Mouse (Mus musculus) MN1 (cell line): ENCODE data around the gene Kcnd3.
"Not testable (repeated sequence)": the region's sequence is repeated elsewhere in the genome, so short reads cannot be mapped to it uniquely, and the experiment has no call there.

Source experiments
- DNase-seq: peaks from one replicate; pipeline ENCODE4 v3.0.0-alpha.2; 2016; ENCODE audit warnings: low spot score

Gene Kcnd3

DNA sequence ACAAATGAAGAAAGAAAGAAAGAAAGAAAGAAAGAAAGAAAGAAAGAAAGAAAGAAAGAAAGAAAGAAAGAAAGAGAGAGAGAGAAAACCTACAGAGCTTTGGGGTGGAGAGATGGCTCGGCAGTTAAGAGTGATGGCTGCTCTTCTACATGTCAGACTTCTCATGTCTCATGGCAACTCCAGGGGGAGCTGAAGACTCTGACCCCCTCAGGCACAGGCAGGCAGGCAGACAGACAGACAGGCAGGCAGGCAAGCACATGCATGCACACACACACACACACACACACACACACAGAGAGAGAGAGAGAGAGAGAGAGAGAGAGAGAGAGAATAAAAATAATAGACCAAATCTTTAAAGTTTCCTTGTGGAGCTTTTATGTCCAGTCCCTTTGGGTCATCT, 248.7 kb downstream of the Kcnd3 start:
- DNase-seq = not testable (repeated sequence)

DNA sequence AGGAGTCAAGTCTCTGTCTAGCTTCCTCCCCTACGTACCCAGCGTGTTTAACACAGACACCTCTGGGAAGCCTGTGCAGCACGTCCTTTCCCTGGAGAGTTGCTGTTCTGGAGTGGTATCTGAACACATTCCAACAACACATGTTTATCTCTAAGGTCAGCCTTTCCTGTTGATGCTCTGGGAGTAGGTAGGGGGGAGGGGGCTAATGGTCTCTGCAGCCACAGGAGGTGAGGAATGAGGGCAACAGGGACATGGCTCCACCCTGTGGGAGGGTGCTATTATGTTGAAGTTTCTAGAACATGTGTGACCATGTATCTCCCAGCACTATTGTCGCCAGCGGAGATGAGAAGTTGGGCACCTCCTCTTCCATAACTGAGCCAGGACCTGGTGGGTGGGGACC, 249.3 kb downstream of the Kcnd3 start:
- no peak for DNase-seq

DNA sequence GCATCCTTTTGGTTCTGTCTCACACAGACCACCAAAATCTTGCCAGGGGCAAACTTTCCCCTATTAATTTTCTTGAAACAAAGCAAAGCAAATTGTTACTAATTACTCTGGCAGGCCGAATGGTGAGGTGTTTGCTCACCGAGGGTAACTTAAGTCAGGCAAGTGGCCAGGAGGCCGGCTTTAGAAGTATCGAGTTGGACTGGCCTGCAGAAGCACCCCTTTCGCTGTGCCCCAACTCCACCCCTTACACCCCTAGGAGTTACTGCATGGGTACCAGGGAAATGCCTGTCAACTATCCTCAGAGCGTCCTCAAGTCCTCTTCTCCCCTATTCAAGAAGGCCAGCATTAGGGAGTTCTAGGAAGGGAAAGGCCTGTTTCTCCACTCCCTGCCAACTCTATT, 251.4 kb downstream of the Kcnd3 start:
- no peak for DNase-seq

DNA sequence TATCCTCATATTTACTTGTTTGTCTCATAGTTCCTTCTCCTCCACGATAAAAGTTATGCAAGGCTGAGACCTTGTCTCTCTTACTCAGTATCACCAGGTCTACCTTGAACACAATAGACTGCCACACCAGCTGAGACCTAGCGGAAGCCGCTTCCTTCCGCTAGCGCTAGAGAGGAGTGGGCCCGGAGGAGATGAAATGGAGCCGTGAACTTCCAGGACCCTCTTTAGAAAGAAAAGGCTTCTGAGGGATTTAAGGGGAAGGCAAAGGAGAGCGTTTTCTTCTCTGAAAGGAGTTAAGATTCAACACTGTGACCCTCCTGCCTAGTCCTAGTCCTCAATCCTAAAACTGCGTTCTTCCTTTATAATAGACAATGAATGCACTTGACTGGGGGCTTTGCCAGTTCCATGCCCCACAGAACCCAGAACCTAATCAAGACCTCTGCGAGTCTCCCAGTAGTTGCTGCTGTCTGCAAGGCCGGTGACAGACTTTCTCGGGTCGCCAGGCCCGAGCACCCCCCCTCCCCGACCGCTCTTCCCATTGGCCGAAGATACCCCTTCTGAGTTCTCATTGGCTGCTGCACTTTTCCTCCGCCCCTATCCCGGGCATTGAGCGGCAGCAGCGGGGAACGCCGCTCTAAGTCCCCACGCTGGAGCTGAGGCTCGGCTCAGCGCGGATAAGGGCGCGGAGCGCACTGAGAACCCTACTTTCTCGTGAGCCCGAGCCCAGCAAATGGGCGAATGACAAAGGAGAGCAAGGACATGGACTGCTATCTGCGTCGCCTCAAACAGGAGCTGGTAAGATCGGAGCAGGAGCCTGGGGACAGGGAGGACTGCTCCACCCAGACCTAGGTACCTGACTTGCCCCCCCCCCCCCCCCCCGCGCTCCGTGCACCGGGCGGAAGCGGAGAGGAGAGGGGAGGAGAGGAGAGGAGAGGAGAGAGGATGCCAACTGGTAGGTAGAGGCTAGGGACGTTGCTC, 252.2 kb downstream of the Kcnd3 start, which contains the start of gene Inka2:
Gene Inka2, plus strand, starts transcription at position 569 of the 978 bp plus-strand sequence.
- peak; percentile 81 for DNase-seq

DNA sequence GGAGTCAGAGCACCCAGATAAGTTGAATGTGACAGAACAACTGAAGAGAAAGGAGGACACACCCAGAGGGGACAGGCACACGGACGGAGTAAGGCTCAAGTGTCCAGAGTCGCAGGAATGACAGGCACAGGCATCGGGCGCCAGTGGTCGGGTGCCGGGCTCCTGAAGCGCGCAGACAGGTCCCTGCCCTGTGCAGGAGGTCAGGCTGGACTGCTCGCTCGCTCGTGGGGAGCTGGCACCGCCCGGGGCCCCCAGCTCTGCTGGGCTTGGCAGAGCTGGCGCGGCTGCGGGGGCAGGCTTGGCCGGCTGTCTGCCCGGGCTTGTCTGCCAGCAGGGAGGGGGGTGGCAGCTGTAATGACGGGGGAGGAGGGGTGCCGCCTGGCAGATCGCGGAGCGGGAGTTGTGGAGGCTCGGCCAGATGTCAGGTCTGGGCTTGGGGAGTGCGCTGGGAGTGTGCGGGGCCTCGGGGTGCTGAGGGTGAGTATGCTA, 253.0 kb downstream of the Kcnd3 start:
- DNase-seq = peak; percentile 33

DNA sequence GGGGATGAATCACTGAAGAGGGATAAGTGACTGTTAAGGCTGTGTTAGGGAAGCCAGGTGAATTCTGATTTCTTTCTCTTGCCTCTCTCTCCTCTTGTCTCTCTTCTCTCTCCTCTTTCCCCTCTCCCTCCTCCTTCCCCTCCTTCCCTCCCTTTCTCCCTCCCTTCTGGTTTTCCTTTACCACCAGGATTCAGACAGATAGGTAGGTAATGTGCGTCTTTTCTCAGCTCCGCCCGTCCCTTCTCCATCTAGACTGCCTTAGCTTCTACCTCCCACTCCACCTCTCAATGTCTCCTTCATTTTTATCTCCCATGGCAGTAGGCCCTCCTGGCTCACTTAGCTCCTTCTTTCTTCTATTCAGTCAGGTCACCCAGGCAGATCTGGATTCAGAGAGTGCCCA, 253.4 kb downstream of the Kcnd3 start:
- no peak for DNase-seq

DNA sequence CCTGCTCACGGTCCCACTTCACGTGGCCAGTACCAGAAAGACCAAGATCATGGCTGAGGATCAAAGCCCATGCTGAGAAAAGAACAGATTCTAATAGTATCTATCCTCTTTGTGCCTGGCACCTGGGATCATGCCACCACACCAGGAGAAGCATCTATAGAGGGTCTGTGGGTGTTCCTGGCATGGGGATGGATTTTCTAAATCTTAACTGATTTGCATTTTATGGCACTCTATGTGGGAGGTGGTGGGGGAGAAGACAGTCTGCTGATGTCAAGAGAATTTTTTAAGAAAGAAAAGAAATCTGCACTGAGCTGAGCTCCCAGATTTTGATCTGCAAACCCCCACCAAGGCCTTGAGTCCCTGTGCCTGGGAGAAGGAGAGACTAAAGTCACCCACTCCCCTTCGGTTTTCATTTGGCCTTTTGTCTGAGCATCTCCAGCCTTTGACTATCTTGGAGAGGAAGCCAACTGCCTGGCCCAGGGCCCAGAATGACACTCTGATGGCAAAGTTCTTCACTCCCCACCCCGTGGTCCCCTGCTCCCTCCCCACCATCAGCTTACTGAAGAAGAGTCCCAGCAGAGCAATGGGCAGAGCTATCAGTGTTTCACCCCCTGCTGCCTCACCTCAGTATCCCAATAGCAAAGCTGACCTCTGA, 254.4 kb downstream of the Kcnd3 start:
- no peak for DNase-seq

DNA sequence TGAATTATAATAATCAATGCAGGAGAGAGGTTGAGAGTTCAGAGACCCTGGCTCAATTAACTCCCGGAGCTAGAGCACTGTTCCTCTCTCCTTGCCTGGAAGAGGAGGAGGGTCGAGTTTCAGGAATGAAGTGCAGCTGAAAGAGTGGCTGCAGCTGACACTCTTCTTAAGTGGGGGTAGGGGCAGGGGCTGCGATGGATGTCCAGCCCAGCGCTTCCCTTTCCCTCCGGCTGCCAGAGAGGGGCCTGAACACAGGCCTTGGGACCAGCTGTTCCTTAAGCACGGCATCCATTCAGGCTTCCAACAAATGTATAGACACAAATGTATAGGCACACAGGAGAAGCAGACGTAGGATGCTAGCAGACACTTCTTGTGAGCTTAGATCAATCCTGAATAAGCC, 255.5 kb downstream of the Kcnd3 start:
- DNase-seq = no peak

DNA sequence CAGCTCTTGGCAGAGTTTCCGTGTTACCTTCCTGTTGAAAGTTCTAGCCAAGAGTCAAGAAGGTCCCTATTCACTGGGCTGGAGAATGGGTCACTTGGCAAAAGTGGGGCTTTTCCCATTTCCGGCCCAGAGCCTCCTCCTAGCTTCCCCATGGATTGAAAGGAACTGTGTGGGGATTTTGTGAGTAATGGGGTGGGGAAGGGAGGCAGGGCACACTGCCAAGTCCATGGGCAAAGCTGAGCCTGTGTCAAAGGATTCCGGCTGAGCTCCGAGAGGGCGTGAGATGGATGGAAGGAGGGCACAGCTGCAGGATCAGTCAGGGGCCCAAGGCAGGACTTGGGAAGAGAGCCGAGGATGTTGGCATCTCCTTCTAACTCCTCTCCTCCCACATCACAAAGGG, 258.1 kb downstream of the Kcnd3 start:
- no peak for DNase-seq

DNA sequence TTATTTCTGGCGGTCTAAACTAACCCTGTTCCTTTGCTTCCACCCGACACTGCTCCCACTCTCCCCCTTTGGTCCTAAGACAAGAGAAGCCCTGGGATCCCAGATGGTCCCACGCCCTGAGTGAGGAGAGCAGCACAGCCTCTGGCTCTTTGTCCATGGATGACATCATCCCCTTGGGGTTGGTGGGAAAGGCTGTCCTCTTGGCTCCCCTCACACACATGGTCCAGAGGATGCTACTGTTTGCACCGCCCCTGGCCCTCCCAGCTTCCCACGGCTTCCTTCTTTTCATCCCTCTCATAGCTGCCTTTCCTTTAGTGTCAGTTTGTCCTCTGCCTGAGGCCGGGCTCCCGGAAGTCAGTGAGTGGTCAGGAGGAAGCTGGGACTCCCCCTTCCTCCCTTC, 259.6 kb downstream of the Kcnd3 start:
- DNase-seq = no peak

DNA sequence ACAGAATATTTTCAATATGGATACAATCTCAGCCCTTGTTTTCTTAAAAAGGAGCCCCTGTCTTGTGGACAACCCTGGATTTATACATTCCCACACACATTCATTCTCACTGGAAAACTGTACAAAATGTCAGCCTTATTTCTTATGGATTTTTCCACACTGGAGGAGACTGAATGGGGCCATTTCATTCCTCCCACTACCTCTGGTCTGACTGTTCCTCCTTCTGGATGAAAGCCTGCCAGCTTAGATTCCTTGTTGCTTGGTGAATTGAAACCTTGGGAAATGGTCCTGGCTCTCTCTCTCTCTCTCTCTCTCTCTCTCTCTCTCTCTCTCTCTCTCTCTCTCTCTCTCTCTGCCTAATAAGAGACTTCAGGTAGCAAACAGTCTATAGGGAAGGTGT, 260.7 kb downstream of the Kcnd3 start:
- DNase-seq = no peak

DNA sequence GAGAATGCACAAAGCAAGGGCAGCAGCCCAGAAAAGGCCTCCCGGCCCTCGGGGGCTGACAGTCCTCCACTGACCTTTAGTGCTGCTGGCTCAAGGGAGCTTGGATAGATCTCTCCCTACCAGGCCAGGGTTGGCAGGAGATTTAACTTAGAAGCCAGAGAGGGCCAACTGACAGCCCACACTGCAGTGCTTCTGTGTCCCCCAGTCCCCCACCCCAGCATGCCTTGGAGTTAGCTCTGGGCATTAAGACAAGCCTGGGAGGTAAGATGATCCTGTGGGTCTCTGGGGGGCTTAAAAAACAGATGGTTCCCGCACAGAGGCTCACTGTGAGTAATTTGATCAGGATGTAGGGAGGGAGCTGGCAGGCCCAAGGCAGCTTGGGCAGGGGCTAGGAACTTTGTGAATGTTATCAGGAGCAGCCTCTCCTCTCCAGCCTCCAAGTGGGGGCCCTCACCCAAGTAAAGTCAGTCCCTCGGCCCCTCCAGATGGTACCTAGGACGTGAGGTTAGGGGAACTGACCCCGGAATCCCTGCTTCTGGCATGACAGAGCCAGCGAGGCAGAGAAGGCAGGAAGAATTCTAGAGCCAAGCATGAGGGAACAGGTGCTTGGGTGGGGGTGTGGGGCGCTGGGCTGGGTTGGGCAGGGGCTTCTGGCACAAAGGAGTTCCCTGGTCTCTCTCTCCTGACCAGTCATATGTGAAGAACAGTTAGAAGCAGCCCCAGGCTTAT, 262.1 kb downstream of the Kcnd3 start:
- peak; percentile 18 for DNase-seq

DNA sequence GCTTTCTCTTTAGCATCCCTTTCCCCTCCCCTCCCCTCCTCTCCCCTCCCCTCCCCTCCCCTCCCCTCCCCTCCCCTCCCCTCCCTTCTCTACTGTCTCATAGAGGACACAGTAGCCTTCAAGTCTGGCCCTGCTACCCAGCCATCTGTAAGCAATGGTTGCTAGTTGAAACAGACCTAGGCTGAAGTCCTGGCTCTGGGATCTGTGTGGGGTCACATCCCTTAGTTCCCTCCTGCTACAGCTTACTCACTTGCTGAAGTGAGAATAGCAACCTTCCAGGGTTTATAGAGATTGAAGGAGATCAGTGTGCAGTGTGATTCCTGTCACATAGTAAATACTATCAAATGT, 262.7 kb downstream of the Kcnd3 start:
- no peak for DNase-seq

DNA sequence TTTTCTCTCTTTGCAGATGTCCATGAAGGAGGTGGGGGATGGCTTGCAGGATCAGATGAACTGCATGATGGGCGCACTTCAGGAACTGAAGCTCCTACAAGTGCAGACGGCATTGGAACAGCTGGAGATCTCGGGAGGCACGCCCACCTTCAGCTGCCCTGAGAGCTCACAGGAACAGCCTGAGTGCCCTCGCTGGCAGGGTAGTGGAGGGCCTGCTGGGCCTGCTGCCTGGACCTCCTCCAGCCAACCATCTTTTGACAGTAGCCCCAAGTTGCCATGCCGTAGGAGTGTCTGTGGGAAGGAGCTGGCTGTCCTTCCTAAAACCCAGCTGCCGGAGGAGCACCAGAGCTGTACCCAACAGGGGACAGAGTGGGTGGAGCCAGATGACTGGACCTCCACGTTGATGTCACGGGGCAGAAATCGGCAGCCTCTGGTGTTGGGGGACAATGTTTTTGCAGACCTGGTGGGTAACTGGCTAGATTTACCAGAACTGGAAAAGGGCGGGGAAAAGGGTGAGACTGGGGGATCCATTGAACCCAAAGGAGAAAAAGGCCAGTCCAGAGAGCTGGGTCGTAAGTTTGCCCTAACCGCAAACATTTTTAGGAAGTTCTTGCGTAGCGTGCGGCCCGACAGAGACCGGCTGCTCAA, 264.3 kb downstream of the Kcnd3 start:
- DNase-seq = no peak

DNA sequence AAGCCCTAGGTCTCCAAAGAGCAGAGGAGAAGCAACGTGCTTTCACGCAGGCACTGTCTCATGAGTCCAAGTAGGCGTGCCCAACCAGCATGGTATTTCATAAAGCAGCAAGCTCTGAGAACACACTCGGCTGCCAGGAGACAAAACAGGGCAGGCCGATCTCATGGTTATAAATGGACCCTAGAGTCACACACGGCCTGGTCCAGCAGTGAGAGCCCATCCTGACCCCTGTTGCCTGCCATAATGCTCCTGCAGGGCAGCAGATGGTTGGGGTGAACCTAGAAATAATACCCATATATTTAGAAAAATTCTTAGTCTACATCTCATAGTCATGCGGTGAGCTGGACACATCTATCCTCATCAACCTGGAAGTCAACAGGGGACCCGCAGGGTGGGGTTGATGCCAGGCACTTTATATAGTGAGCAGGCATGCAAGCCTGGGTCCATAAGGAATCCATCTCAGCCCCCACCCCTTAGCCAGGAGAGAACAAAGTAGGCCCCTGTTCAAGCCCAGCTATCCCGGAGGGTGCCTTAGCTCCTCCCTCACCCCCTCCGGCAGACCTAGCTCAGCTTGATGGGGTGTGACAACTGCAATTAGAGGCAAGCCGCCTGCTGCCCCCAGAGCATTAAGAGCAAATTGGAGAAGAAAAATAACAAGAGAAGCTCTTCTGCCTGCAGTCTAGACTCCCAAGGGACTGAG, 265.9 kb downstream of the Kcnd3 start:
- DNase-seq = no peak

DNA sequence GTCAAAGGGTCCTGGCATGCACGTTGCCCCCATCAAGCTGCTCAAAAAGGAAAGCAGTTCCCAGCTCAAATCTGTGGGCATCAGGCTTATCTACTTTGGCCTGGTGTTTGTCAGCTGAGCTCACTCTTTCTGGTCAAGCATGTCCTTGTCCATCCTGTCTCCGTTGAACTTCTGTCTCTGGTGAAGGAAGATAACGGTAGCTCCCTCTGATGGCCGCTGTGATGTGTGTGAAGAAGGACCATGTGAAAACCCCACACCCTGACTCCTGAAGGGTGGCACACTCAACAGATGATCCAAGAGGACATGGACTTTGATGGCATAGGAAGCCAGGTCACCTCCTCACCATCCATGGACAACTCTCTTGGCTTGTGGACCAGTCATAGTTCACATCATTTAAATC, 266.6 kb downstream of the Kcnd3 start:
- no peak for DNase-seq

DNA sequence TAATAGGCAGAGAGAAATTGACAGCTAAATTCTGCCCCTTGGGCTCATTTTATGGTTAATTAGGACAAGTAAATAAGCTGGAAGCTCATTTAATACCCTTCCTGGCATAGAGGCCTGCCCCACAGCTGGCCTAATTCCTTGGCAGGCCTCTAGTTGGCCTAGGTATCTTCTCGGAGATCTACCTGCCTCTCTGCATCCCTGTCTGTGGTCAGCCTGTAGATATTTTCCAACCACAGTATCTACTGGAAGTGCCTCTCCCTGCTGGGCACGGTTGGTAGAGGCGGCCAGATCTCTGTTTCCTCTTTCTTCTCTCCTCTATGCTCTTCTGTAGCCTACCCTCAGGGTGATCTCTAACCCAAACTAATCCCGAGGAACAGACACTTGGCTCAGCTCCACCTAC, 267.8 kb downstream of the Kcnd3 start:
- DNase-seq = no peak

DNA sequence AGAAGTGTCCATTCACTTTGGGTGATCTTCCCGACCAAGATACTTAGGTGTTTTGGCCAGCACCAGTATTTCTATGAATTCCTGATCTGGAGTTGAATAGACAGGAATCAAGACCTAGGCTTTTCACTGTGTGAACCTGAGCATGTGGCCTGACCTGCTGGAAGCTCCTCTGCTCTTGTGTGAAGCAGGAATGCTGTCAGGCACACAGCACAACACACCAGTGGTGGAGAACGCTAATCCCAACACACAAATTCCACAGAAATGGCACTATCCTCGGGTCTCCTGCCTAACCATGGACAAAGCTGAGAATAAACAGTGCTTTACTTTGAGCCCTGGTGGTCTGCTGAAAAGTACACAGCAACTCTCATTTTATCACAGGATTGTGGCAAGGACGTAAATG, 268.4 kb downstream of the Kcnd3 start:
- DNase-seq = no peak

DNA sequence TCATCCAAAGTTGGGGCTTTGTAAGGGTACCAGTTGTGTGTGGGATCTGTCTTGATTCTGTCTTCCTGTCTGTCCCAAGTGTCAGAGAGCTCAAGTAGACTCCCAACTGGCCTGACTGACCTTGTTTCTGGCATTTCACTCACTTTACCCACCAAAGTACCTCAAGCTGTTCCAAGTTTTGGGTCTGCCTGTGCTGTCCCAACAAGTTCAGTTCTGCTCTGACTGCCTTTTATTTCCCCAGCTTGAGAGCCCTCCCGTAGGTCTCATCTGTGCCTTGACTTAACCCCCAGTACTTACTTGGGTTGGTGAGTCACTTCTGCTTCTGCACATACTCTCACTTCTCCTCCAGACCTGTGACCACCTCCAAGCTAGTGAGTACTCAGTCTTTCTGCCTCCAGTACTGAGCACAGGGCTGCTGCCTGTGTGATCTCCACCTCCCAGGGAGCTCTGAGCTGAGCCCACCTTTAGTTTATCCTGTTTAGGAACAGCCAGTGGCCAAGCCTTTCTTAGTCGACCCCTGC, 269.6 kb downstream of the Kcnd3 start:
- DNase-seq = no peak

DNA sequence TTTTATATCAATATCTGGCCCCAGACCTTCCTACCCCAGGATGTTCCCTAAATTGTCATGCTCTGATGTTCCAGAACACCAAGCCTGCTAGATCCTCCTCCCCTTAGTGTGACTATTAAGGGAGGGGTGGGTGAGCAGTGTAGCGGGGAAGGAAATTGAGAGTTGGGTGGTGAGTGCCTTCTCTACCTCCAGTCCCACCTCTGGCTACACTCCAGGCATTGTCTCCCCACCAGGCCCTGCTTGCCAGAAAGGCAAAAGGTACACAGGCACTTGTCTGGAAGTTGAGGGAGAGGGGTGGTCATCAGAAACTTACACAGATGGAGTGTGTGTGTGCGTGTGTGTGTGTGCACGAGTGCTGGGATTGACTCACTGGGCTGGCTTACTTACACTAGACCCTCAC, 270.4 kb downstream of the Kcnd3 start:
- no peak for DNase-seq
